Mouse (Mus musculus): ENCODE results near the gene Ube2ql1. TPM values are rescaled to one million over a fixed set of nuclear protein-coding genes. Genes with fewer than 3 reads are reported as not detected.

Ube2ql1 gene
- polyA plus RNA-seq, 1 experiment from 2014 or later, result 1.4 TPM

DNA sequence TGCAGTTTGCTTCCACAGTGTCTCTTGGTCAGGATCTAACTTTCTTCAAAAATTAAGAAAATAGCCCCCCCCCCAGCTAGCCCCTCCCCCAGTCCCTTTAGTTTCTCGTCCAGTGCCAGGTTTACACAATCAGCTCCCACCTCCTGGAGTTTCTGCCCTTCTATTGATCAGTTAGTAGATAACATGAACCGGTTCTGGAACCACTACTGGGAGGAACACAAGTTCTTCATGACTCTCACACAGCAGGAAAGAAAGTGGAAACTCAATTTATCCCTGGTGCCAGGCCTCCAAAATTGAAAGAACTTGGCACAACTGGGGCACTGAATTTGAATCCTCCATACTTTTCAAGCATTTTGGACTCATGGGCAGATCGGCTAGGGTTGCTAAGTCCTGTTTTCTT is 85.2 kb downstream of the Ube2ql1 start:
- no peak overlapping the region for H3K4me3 ChIP-seq (ENCODE audit: low read depth, low read length)
- no peak for ATAC-seq (replicated peaks; ENCODE audit: insufficient number of reproducible peaks, low FRiP score, low TSS enrichment)
- H3K4me1 ChIP-seq (ENCODE audit: control insufficient read depth, insufficient read depth, low read length), result no peaks in the 10 kb centered on the region
- no peak overlapping the region for H3K4me2 ChIP-seq
- H3K9me3 ChIP-seq (replicated peaks; ENCODE audit: control insufficient read depth, low read length), result no peaks in the 10 kb centered on the region
- 62% methylated on average over 3 of the region's 3 CpGs for WGBS (ENCODE audit: insufficient replicate concordance)
- H3K36me3 ChIP-seq (ENCODE audit: control insufficient read depth, insufficient read depth, low read length), result no peaks in the 10 kb centered on the region
- no peak overlapping the region for H3K27ac ChIP-seq (ENCODE audit: low read depth, low read length)
- H3K9ac ChIP-seq (ENCODE audit: low read depth, low read length), result no peak overlapping the region
- H3K27me3 ChIP-seq (ENCODE audit: control insufficient read depth, insufficient read depth, low read length), result no peaks in the 10 kb centered on the region

Other genes with a start within 250 kb of the Ube2ql1 start
- gene Nsun2, start 206.1 kb downstream of the Ube2ql1 start, polyA plus RNA-seq (2014; fragmentation: Nextera tagmentation; extraction: Ambion mirVana), result 78.5 and 87.8 TPM in 2 replicates
- gene Tent4a, start 205.3 kb downstream of the Ube2ql1 start, polyA plus RNA-seq (2014; fragmentation: Nextera tagmentation; extraction: Ambion mirVana), result 4.7 and 5.1 TPM in 2 replicates
- gene Srd5a1, start 128.4 kb downstream of the Ube2ql1 start, polyA plus RNA-seq (2014; fragmentation: Nextera tagmentation; extraction: Ambion mirVana), result 6.3 and 8.3 TPM in 2 replicates
- gene Med10, start 62.5 kb upstream of the Ube2ql1 start, polyA plus RNA-seq (2014; fragmentation: Nextera tagmentation; extraction: Ambion mirVana), result 109 and 117 TPM in 2 replicates